Mouse (Mus musculus) thymus, postnatal 25 days (tissue): ENCODE measurements around the gene Ccl11.

Experiments
- DNase-seq: peaks from one replicate; pipeline ENCODE4 v3.0.0; 2022

Gene Ccl11

GRCm38 (mm10) chr11:82057646-82058045 is at the start of gene Ccl11:
TSS of gene Ccl11 (plus strand) at chr11:82057823.
- no peak for DNase-seq

GRCm38 (mm10) chr11:82010115-82010514 is 47.5 kb upstream of the Ccl11 start:
- no peak for DNase-seq

- DNase-seq = no peak
Measured at GRCm38 (mm10) chr11:82011411-82012193, 46.0 kb upstream of the Ccl11 start.

- no peak for DNase-seq
Measured at GRCm38 (mm10) chr11:82013756-82014155, 43.9 kb upstream of the Ccl11 start.

- no peak for DNase-seq
Measured at GRCm38 (mm10) chr11:82015066-82015465, 42.6 kb upstream of the Ccl11 start.

- no peak for DNase-seq
Measured at GRCm38 (mm10) chr11:82016181-82016780, 41.3 kb upstream of the Ccl11 start.

- DNase-seq = no peak
Measured at GRCm38 (mm10) chr11:82019389-82019788, 38.2 kb upstream of the Ccl11 start.

- no peak for DNase-seq
Measured at GRCm38 (mm10) chr11:82019793-82020192, 37.8 kb upstream of the Ccl11 start.

- DNase-seq = no peak
Measured at GRCm38 (mm10) chr11:82021406-82021805, 36.2 kb upstream of the Ccl11 start.

GRCm38 (mm10) chr11:82022504-82023056 is 35.0 kb upstream of the Ccl11 start:
- no peak for DNase-seq

- DNase-seq = no peak
Measured at GRCm38 (mm10) chr11:82023769-82024168, 33.9 kb upstream of the Ccl11 start.

- DNase-seq = no peak
Measured at GRCm38 (mm10) chr11:82030171-82030570, 27.5 kb upstream of the Ccl11 start.

- no peak for DNase-seq
Measured at GRCm38 (mm10) chr11:82032136-82032535, 25.5 kb upstream of the Ccl11 start.

- no peak for DNase-seq
Measured at GRCm38 (mm10) chr11:82032678-82033344, 24.8 kb upstream of the Ccl11 start.

GRCm38 (mm10) chr11:82034446-82034845 is 23.2 kb upstream of the Ccl11 start:
- no peak for DNase-seq

- DNase-seq = no peak
Measured at GRCm38 (mm10) chr11:82035356-82035755, 22.3 kb upstream of the Ccl11 start, which contains the start of gene Ccl2. TSS of gene Ccl2 (plus strand) at chr11:82035571.

GRCm38 (mm10) chr11:82035857-82036256 is 21.8 kb upstream of the Ccl11 start:
- DNase-seq = no peak

- DNase-seq = no peak
Measured at GRCm38 (mm10) chr11:82038535-82038934, 19.1 kb upstream of the Ccl11 start, which contains the start of gene Gm17268. TSS of gene Gm17268 (minus strand) at chr11:82038562.

- DNase-seq = no peak
Measured at GRCm38 (mm10) chr11:82039132-82039660, 18.4 kb upstream of the Ccl11 start.

GRCm38 (mm10) chr11:82041671-82042080 is 15.9 kb upstream of the Ccl11 start:
- DNase-seq = no peak

- DNase-seq = no peak
Measured at GRCm38 (mm10) chr11:82045471-82045870, 12.2 kb upstream of the Ccl11 start, which contains the start of gene Ccl7. TSS of gene Ccl7 (plus strand) at chr11:82045712.

- peak; percentile 46 for DNase-seq
Measured at GRCm38 (mm10) chr11:82047746-82048415, 9.7 kb upstream of the Ccl11 start.
